Mouse (Mus musculus) ES-Bruce4 (cell line): ENCODE results near the gene Il17re.

Source experiments
- CTCF ChIP-seq: IDR thresholded peaks from one replicate; pipeline ENCODE4 v1.8.1; 2011; ENCODE audit warnings: low read depth, low read length
- POLR2A ChIP-seq: IDR thresholded peaks from one replicate; pipeline ENCODE4 v1.8.1; 2011; ENCODE audit warnings: low read length; ENCODE audit not compliant: insufficient read depth

- TF ChIP-seq CTCF (no peak), POLR2A (no peak)
Observed at GRCm38 (mm10) chr6:113489410-113489809, 31.1 kb downstream of the Il17re start.
